ENCODE assay signal across 24 mouse cellular contexts in genomic region chr7:25369058-25369749, GRCm38 (mm10). TPM values are rescaled to one million over a fixed set of nuclear protein-coding genes. Genes with fewer than 3 reads are reported as not detected.
A peak's percentile ranks its signal among the peaks of the same experiment; 100 is the strongest.
DNase-seq lines count a peak whose midpoint lies in the region; ATAC-seq and TF ChIP-seq lines count a peak whose summit lies in the region.
"Had no signal": no experiment of that assay in that cellular context is flagged by ENCODE, and none has a peak within 500 bp of the region (broad histone marks: within the 10 kb centered on the region; RNA-seq: fewer than 3 reads in every experiment).

Gene Cnfn, minus strand, starts transcription at chr7:25369724.

- H3K36me3 ChIP-seq in forebrain, embryonic 12.5 days (replicated peaks): peaks cover 5% of the 10 kb centered on the region
- peaks cover 6% of the 10 kb centered on the region for H3K36me3 ChIP-seq in forebrain, embryonic 10.5 days (replicated peaks)
- peaks cover 7% of the 10 kb centered on the region for H3K36me3 ChIP-seq in midbrain, postnatal 0 days (ENCODE audit: insufficient read depth, low read length)
- H3K36me3 ChIP-seq in midbrain, embryonic 14.5 days (ENCODE audit: control insufficient read depth, insufficient read depth, low read length): peaks cover 7% of the 10 kb centered on the region
- no peaks in the 10 kb centered on the region for H3K36me3 ChIP-seq in stomach, embryonic 15.5 days

- no peak within 1 kb of the TSS for H3K4me2 ChIP-seq in forebrain, embryonic 12.5 days
- H3K4me2 ChIP-seq in midbrain, postnatal 0 days (ENCODE audit: low read depth, low read length, poor library complexity, severe bottlenecking): no peak within 1 kb of the TSS
- no peak within 1 kb of the TSS for H3K4me2 ChIP-seq in midbrain, embryonic 14.5 days (ENCODE audit: low read length)
- H3K4me2 ChIP-seq in stomach, embryonic 15.5 days: no peak within 1 kb of the TSS
- H3K4me2 ChIP-seq: midbrain, embryonic 11.5 days had no signal

- H3K9me3 ChIP-seq in forebrain, embryonic 12.5 days: no peaks in the 10 kb centered on the region
- H3K9me3 ChIP-seq in forebrain, embryonic 10.5 days: no peaks in the 10 kb centered on the region
- no peaks in the 10 kb centered on the region for H3K9me3 ChIP-seq in midbrain, postnatal 0 days (ENCODE audit: low read length)
- H3K9me3 ChIP-seq in midbrain, embryonic 14.5 days (ENCODE audit: control insufficient read depth, low read length): no peaks in the 10 kb centered on the region
- no peaks in the 10 kb centered on the region for H3K9me3 ChIP-seq in stomach, embryonic 15.5 days
- H3K9me3 ChIP-seq: heart, embryonic 13.5 days had no signal

- TF ChIP-seq CTCF in midbrain, postnatal 0 days (IDR thresholded peaks at IDR 0.05): no peak

- H3K9ac ChIP-seq in forebrain, embryonic 12.5 days: 0 out of 2 replicates have a peak within 1 kb of the TSS, but pooled peaks have one; percentile 1
- H3K9ac ChIP-seq in midbrain, postnatal 0 days (replicated peaks; ENCODE audit: low read length, poor library complexity, severe bottlenecking): no peak within 1 kb of the TSS
- no peak within 1 kb of the TSS for H3K9ac ChIP-seq in midbrain, embryonic 14.5 days (replicated peaks; ENCODE audit: low read length)
- H3K9ac ChIP-seq in stomach, embryonic 15.5 days: no peak within 1 kb of the TSS
- H3K9ac ChIP-seq: heart, embryonic 13.5 days; liver, postnatal 0 days had no signal

- H3K4me1 ChIP-seq in forebrain, embryonic 12.5 days: peaks cover 27% of the 10 kb centered on the region
- peaks cover 30% of the 10 kb centered on the region for H3K4me1 ChIP-seq in forebrain, embryonic 10.5 days
- H3K4me1 ChIP-seq in midbrain, postnatal 0 days (ENCODE audit: insufficient read depth, low read length): 0 out of 2 replicates have a peak, but pooled peaks cover 3% of the 10 kb centered on the region
- H3K4me1 ChIP-seq in midbrain, embryonic 14.5 days (ENCODE audit: control insufficient read depth, insufficient read depth, low read length): peaks cover 15% of the 10 kb centered on the region
- peaks cover 3% of the 10 kb centered on the region; the same call in 1 of the 2 replicates for H3K4me1 ChIP-seq in stomach, embryonic 15.5 days

- H3K4me3 ChIP-seq in forebrain, embryonic 12.5 days (replicated peaks): no peak within 1 kb of the TSS
- no peak within 1 kb of the TSS for H3K4me3 ChIP-seq in forebrain, embryonic 10.5 days
- no peak within 1 kb of the TSS for H3K4me3 ChIP-seq in midbrain, postnatal 0 days (ENCODE audit: low read depth, low read length)
- H3K4me3 ChIP-seq in midbrain, embryonic 14.5 days (replicated peaks; ENCODE audit: low read depth, low read length): no peak within 1 kb of the TSS
- peak within 1 kb of the TSS; percentile 5; the same call in 1 of the 2 replicates for H3K4me3 ChIP-seq in stomach, embryonic 15.5 days (replicated peaks)

- 53% methylated on average over 12 of the region's 12 CpGs for WGBS in forebrain, embryonic 12.5 days
- 51% methylated on average over 12 of the region's 12 CpGs for WGBS in forebrain, embryonic 10.5 days
- WGBS in midbrain, postnatal 0 days: 57% methylated on average over 12 of the region's 12 CpGs
- WGBS in midbrain, embryonic 14.5 days: 57% methylated on average over 12 of the region's 12 CpGs
- WGBS in stomach, embryonic 15.5 days: 54% methylated on average over 12 of the region's 12 CpGs

- no peak for DNase-seq in forebrain, embryonic 10.5 days (ENCODE audit: extremely low spot score, low spot score)
- peak; percentile 34 for DNase-seq in midbrain, postnatal 0 days (ENCODE audit: low spot score)
- no peak for DNase-seq in midbrain, embryonic 14.5 days
- DNase-seq in cerebellum, adult 9-10 months: peak; percentile 62
- no peak for DNase-seq in urinary bladder, postnatal 14 days (ENCODE audit: low spot score)
- DNase-seq in testis, postnatal 14 days (ENCODE audit: low spot score): no peak
- DNase-seq: heart, postnatal 36 days; kidney, adult 2 months; kidney, postnatal 14 days; liver; liver, postnatal 0 days; lung, postnatal 36 days; thymus, adult 18-20 months had no signal

- ATAC-seq in forebrain, embryonic 12.5 days (ENCODE audit: low FRiP score): no peak
- ATAC-seq in midbrain, postnatal 0 days (ENCODE audit: low FRiP score): no peak
- no peak for ATAC-seq in midbrain, embryonic 14.5 days (ENCODE audit: low FRiP score, low TSS enrichment)
- no peak for ATAC-seq in stomach, embryonic 15.5 days (ENCODE audit: insufficient read depth, low FRiP score, low read depth)
- ATAC-seq: activated CD4-positive, CD25-positive, alpha-beta regulatory T cell, adult 4 months; liver, postnatal 0 days; Patski had no signal

- H3K27me3 ChIP-seq in forebrain, embryonic 12.5 days: peaks cover 54% of the 10 kb centered on the region
- peaks cover 65% of the 10 kb centered on the region for H3K27me3 ChIP-seq in forebrain, embryonic 10.5 days (ENCODE audit: poor library complexity, severe bottlenecking)
- H3K27me3 ChIP-seq in midbrain, postnatal 0 days (ENCODE audit: insufficient read depth, low read length): peaks cover 8% of the 10 kb centered on the region
- peaks cover 23% of the 10 kb centered on the region for H3K27me3 ChIP-seq in midbrain, embryonic 14.5 days (ENCODE audit: control insufficient read depth, insufficient read depth, low read length)
- H3K27me3 ChIP-seq in stomach, embryonic 15.5 days (replicated peaks): peaks cover 37% of the 10 kb centered on the region
- H3K27me3 ChIP-seq: Patski had no signal

- H3K27ac ChIP-seq in forebrain, embryonic 12.5 days: no peak within 1 kb of the TSS
- H3K27ac ChIP-seq in forebrain, embryonic 10.5 days: no peak within 1 kb of the TSS
- H3K27ac ChIP-seq in midbrain, postnatal 0 days (ENCODE audit: low read depth, low read length): no peak within 1 kb of the TSS
- no peak within 1 kb of the TSS for H3K27ac ChIP-seq in midbrain, embryonic 14.5 days (replicated peaks; ENCODE audit: low read depth, low read length)
- H3K27ac ChIP-seq in stomach, embryonic 15.5 days: no peak within 1 kb of the TSS
- H3K27ac ChIP-seq: heart, embryonic 13.5 days had no signal

RNA-seq across cellular contexts. Expression of gene Cnfn, which starts in this region (rescaled TPM):
- polyA plus RNA-seq in forebrain, embryonic 12.5 days (2016; fragmentation: Nextera tagmentation; extraction: Ambion mirVana): not detected in 2 replicates
- not detected in 2 replicates for polyA plus RNA-seq in forebrain, embryonic 10.5 days (2016; fragmentation: Nextera tagmentation; extraction: Ambion mirVana)
- total RNA-seq in midbrain, postnatal 0 days (2014; rRNA removed): not detected in 2 replicates
- not detected in 2 replicates for polyA plus RNA-seq in midbrain, postnatal 0 days (2015; fragmentation: Nextera tagmentation; extraction: Ambion mirVana)
- not detected in 2 replicates for polyA plus RNA-seq in midbrain, embryonic 14.5 days (2014; fragmentation: Nextera tagmentation; extraction: Ambion mirVana)
- polyA plus RNA-seq in stomach, embryonic 15.5 days (2015; fragmentation: Nextera tagmentation; extraction: Ambion mirVana): 107 and 419 TPM in 2 replicates
- total RNA-seq: adrenal gland, postnatal 4 days; heart, postnatal 36 days; layer of hippocampus, postnatal 10 days; left cerebral cortex, postnatal 10 days had no signal
- polyA plus RNA-seq: activated CD4-positive, CD25-positive, alpha-beta regulatory T cell, adult 4 months; gonadal fat pad, adult 2 months; heart, embryonic 13.5 days; kidney, adult 2 months; liver, postnatal 0 days; midbrain, embryonic 11.5 days; neural tube, embryonic 14.5 days; Patski had no signal

Comparison
In these comparisons a context has a peak if more than half of its experiments do, and no peak if none do; other contexts are left out.
1. RNA of gene Cnfn (polyA plus RNA-seq): 107 to 419 TPM in stomach, embryonic 15.5 days; not detected in midbrain, postnatal 0 days, not detected in forebrain, embryonic 12.5 days, not detected in forebrain, embryonic 10.5 days and not detected in midbrain, embryonic 14.5 days; every median in the first group is over 10 times any median in the second.
2. Peak in DNase-seq in midbrain, postnatal 0 days; RNA of the gene not detected or under 1 TPM.